Mouse (Mus musculus): ENCODE results near the gene Steap1.

- TF ChIP-seq POLR2A (IDR thresholded peaks at IDR 0.05; ENCODE audit: extremely low read depth, insufficient read depth, low read length) = no peak
- no peak for TF ChIP-seq CTCF (IDR thresholded peaks at IDR 0.05; ENCODE audit: extremely low read depth, insufficient read depth, low read length)
These were observed 55.6 kb downstream of the Steap1 start for GRCm38 (mm10) chr5:5693541-5693955.

All from cortical plate, adult 2 months (tissue).